Comparison of ENCODE assay signal across 31 mouse cellular contexts in genomic region chr10:68159759-68160158, GRCm38 (mm10).
A peak's percentile ranks its signal among the peaks of the same experiment; 100 is the strongest.
DNase-seq lines count a peak whose midpoint lies in the region; ATAC-seq and TF ChIP-seq lines count a peak whose summit lies in the region.
"Had no signal": no experiment of that assay in that cellular context is flagged by ENCODE, and none has a peak within 500 bp of the region (broad histone marks: within the 10 kb centered on the region; RNA-seq: fewer than 3 reads in every experiment).

No protein-coding gene starts in this region.

- DNase-seq in MEL-GATA-1-ER (ENCODE audit: extremely low read depth, low read depth), result peak; percentile 11
- DNase-seq in liver, postnatal 0 days, result no peak
- DNase-seq in thymus, postnatal 0 days (ENCODE audit: low spot score), result no peak
- DNase-seq in urinary bladder, adult 2 months (ENCODE audit: low spot score), result no peak
- DNase-seq in forebrain, embryonic 10.5 days (ENCODE audit: extremely low spot score, low spot score), result no peak
- DNase-seq: adrenal gland, postnatal 14 days; cerebellum, adult 18-20 months; cerebellum, postnatal 10 days; gastrocnemius, postnatal 14 days; heart, adult 18-20 months; heart, postnatal 4 days; kidney, adult 18-20 months; kidney, postnatal 25 days; lung, adult 18-20 months; lung, postnatal 14 days; thymus, adult 18-20 months; thymus, postnatal 36 days had no signal

- ATAC-seq in erythroblast, adult 5-6 weeks (replicated peaks; ENCODE audit: low FRiP score, poor library complexity, severe bottlenecking), result no peak
- no peak for ATAC-seq in liver, embryonic 12.5 days
- ATAC-seq in liver, postnatal 0 days, result no peak
- ATAC-seq: forebrain, embryonic 14.5 days had no signal

- no peak overlapping the region for H3K27ac ChIP-seq in liver, embryonic 12.5 days
- H3K27ac ChIP-seq in liver, postnatal 0 days (ENCODE audit: low read depth), result no peak overlapping the region
- H3K27ac ChIP-seq in forebrain, embryonic 10.5 days, result no peak overlapping the region
- H3K27ac ChIP-seq: hindbrain, embryonic 14.5 days; kidney, embryonic 15.5 days; left cerebral cortex, adult 2 months; limb, embryonic 12.5 days; neural tube, embryonic 12.5 days; stomach, postnatal 0 days had no signal

- H3K4me1 ChIP-seq in erythroblast, embryonic 14.5 days (ENCODE audit: control insufficient read depth), result peaks cover 60% of the 10 kb centered on the region
- peaks cover 63% of the 10 kb centered on the region for H3K4me1 ChIP-seq in liver, embryonic 12.5 days
- peaks cover 20% of the 10 kb centered on the region for H3K4me1 ChIP-seq in liver, postnatal 0 days (ENCODE audit: insufficient read depth)
- H3K4me1 ChIP-seq in forebrain, embryonic 10.5 days, result peaks cover 11% of the 10 kb centered on the region

- peaks cover 3% of the 10 kb centered on the region; the same call in 1 of the 2 replicates for H3K27me3 ChIP-seq in erythroblast, embryonic 14.5 days (ENCODE audit: control insufficient read depth)
- H3K27me3 ChIP-seq in liver, embryonic 12.5 days (replicated peaks), result no peaks in the 10 kb centered on the region
- H3K27me3 ChIP-seq in liver, postnatal 0 days (ENCODE audit: insufficient read depth, low read length), result no peaks in the 10 kb centered on the region
- no peaks in the 10 kb centered on the region for H3K27me3 ChIP-seq in forebrain, embryonic 10.5 days (ENCODE audit: poor library complexity, severe bottlenecking)
- H3K27me3 ChIP-seq: kidney, embryonic 15.5 days; limb, embryonic 12.5 days; neural tube, embryonic 12.5 days had no signal

- no peak overlapping the region for H3K9ac ChIP-seq in liver, embryonic 12.5 days
- H3K9ac ChIP-seq in liver, postnatal 0 days (replicated peaks), result no peak overlapping the region
- H3K9ac ChIP-seq: hindbrain, embryonic 14.5 days; kidney, embryonic 15.5 days; limb, embryonic 12.5 days; neural tube, embryonic 12.5 days had no signal

- no peak for TF ChIP-seq CTCF in liver, postnatal 0 days (IDR thresholded peaks at IDR 0.05; ENCODE audit: low read depth)

- no peaks in the 10 kb centered on the region for H3K9me3 ChIP-seq in erythroblast, embryonic 14.5 days (ENCODE audit: control insufficient read depth, low read length)
- H3K9me3 ChIP-seq in liver, embryonic 12.5 days (replicated peaks), result no peaks in the 10 kb centered on the region
- H3K9me3 ChIP-seq in liver, postnatal 0 days (ENCODE audit: low read length), result no peaks in the 10 kb centered on the region
- H3K9me3 ChIP-seq in forebrain, embryonic 10.5 days, result no peaks in the 10 kb centered on the region
- H3K9me3 ChIP-seq: kidney, embryonic 15.5 days; limb, embryonic 12.5 days; neural tube, embryonic 12.5 days had no signal

- 0 out of 2 replicates have a peak overlapping the region, but pooled peaks have one; percentile 12 for H3K4me2 ChIP-seq in liver, embryonic 12.5 days
- H3K4me2 ChIP-seq in liver, postnatal 0 days (ENCODE audit: low read depth, low read length), result no peak overlapping the region
- H3K4me2 ChIP-seq: heart, embryonic 11.5 days; hindbrain, embryonic 14.5 days; kidney, embryonic 15.5 days; limb, embryonic 12.5 days; midbrain, embryonic 11.5 days; neural tube, embryonic 12.5 days had no signal

- peak overlapping the region; percentile 16 for H3K4me3 ChIP-seq in erythroblast, embryonic 14.5 days (replicated peaks)
- no peak overlapping the region for H3K4me3 ChIP-seq in liver, embryonic 12.5 days
- H3K4me3 ChIP-seq in liver, postnatal 0 days (ENCODE audit: low read depth, low read length), result no peak overlapping the region
- H3K4me3 ChIP-seq in forebrain, embryonic 10.5 days, result no peak overlapping the region
- H3K4me3 ChIP-seq: kidney, embryonic 15.5 days; left cerebral cortex, adult 2 months; limb, embryonic 12.5 days; myocyte; neural tube, embryonic 12.5 days had no signal

- peaks cover 50% of the 10 kb centered on the region for H3K36me3 ChIP-seq in erythroblast, embryonic 14.5 days (ENCODE audit: control insufficient read depth)
- no peaks in the 10 kb centered on the region; the same call in 1 of the 2 replicates for H3K36me3 ChIP-seq in liver, embryonic 12.5 days
- H3K36me3 ChIP-seq in liver, postnatal 0 days (replicated peaks; ENCODE audit: insufficient read depth, low read length), result peaks cover 2% of the 10 kb centered on the region; the same call in 1 of the 2 replicates
- H3K36me3 ChIP-seq in forebrain, embryonic 10.5 days (replicated peaks), result no peaks in the 10 kb centered on the region
- H3K36me3 ChIP-seq: G1E; neural tube, embryonic 12.5 days had no signal

- peak; percentile 48; the same call in 1 of the 2 replicates for TF ChIP-seq EP300 in liver, postnatal 0 days (IDR thresholded peaks at IDR 0.05; ENCODE audit: low read depth)

- 47% methylated on average over 9 of the region's 9 CpGs for WGBS in liver, embryonic 12.5 days (ENCODE audit: insufficient replicate concordance)
- WGBS in liver, postnatal 0 days (ENCODE audit: insufficient replicate concordance), result 57% methylated on average over 9 of the region's 9 CpGs
- WGBS in forebrain, embryonic 10.5 days, result 96% methylated on average over 9 of the region's 9 CpGs
